Mouse (Mus musculus) brain, embryonic 14.5 days (tissue): ENCODE measurements around the gene Plcd1. TPM values are rescaled to one million over a fixed set of nuclear protein-coding genes. Genes with fewer than 3 reads are reported as not detected.

ENCODE experiments used
- DNase-seq: peaks from one replicate; pipeline ENCODE4 v3.0.0-alpha.2; 2011; ENCODE audit warnings: low read depth
- CTCF ChIP-seq: fragments of 200-500 bp; IDR thresholded peaks from 2 replicates; pipeline ENCODE4 v1.5.1; 2012; ENCODE audit warnings: inconsistent platforms, mild to moderate bottlenecking, moderate library complexity, borderline replicate concordance; ENCODE audit not compliant: insufficient read depth, insufficient read length; ENCODE audit errors: extremely low read depth
- POLR2A ChIP-seq: fragments of 200-500 bp; IDR thresholded peaks from 2 replicates; pipeline ENCODE4 v1.6.1; 2012; ENCODE audit warnings: mild to moderate bottlenecking, inconsistent platforms, borderline replicate concordance; ENCODE audit not compliant: poor library complexity, insufficient read depth, insufficient read length, severe bottlenecking; ENCODE audit errors: extremely low read depth
- polyA plus RNA-seq: library from polyadenylated mRNA; depleted of rRNA; stranded (reverse); fragments of >200 nt; gene quantifications from 2 replicates; pipeline ENCODE4 v1.2.3, GENCODE M21; 2012

Plcd1 gene
- polyA plus RNA-seq, 1 experiment, result 25.0 TPM

DNA sequence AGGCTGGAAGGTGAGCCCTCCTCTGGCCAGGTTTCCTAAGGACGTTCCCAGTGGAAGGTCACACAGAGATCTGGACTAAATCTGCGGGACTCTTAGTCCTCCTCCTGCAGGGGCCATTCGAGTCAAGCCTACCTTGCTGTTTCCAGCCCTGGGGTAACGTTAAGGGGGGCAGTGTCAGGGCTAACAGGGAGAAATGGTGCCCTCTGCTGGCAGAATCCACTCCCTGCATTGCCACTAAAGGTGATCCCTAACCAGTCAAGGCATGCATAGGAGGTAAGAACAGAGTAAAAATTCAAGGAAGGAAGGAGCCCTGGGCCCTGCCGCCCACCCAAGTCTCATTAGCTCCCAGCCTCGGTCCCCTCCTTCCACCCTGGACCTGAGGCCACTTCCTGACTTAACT, 25.7 kb downstream of the Plcd1 start:
- peak; percentile 83 for DNase-seq

DNA sequence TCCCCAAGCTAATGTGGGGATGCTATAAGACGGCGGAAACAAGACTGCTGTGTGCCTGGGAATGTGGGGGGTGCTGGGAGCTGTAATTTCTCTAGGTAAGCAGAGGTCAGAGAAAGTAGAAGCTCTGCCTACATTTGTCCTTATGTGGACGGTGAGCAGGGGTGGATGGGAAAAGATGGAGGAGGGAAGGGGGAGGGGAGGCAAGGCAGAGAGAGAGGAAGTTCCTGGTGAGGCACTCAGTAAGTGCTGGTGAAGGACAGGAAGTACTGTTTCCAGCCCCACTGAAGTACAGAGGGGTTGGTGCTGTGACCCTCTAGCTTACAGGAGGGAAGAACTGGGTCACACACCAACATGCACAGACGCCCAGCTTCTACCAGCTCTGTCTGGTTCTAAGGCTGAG, 29.0 kb downstream of the Plcd1 start:
- TF ChIP-seq CTCF (no peak), POLR2A (no peak)
- no peak for DNase-seq

More for the DNA sequence above, 25.7 kb downstream of the Plcd1 start:
- TF ChIP-seq POLR2A (no peak), CTCF (peak; percentile 93)

GRCm38 (mm10) chr9:119063036-119063644, 30.2 kb downstream of the Plcd1 start:
- TF ChIP-seq POLR2A (no peak), CTCF (no peak)
- no peak for DNase-seq

DNA sequence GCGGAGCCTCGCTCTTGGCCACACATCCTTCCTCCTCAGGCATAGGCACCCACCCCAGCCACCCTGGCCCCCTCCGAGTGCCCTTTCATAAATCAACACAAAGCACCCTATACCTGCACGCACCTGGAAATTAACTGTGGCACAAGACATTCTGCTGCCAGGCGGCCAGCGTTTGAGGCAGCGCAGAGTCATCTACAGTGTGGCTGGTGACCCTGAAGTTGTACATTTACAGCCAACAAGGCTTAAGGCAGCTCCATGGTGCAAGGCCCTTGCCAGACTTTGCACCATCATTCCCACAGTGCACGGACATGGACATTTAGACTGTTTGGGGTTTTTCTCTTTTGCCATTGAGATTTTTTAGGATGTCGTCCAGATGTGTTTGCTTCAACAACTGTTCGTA, 32.6 kb downstream of the Plcd1 start:
- no peak for TF ChIP-seq CTCF
- TF ChIP-seq POLR2A, result no peak

GRCm38 (mm10) chr9:119058245-119058644, 35.1 kb downstream of the Plcd1 start:
- no peak for DNase-seq
- TF ChIP-seq POLR2A (no peak), CTCF (no peak)

More for the DNA sequence above, 32.6 kb downstream of the Plcd1 start:
- no peak for DNase-seq

GRCm38 (mm10) chr9:119055336-119055735, 38.0 kb downstream of the Plcd1 start:
- TF ChIP-seq POLR2A (no peak), CTCF (no peak)
- DNase-seq, result no peak

DNA sequence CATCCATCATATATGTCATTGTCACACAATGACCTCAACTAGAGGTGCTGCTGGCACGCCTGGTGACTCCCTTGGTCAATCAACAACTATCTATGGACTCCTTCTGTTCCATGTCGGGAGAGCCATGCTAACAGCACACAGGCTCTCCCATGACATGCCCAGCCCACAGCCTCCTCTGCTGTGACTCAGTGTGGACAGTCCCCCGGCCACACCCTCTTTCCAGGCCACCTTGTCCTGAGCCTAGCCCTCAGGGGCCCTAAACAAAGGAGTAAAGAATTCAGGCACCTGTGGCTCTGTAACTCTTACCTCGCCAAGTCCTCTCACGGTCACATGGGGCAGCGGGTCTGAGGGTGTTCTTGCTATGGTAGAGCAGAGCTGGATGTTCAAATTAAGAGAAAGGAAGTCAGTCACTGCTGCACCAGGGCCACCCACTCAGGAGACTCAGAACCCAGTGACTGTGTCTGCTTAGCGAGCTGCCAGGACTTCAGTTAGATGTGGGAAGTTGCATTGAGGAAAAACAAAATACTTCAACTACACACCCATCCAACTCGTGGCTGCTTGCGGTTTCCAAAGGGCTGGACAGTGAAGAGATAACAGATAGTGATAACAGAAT, 39.2 kb downstream of the Plcd1 start:
- no peak for TF ChIP-seq CTCF
- TF ChIP-seq POLR2A, result no peak
- no peak for DNase-seq

DNA sequence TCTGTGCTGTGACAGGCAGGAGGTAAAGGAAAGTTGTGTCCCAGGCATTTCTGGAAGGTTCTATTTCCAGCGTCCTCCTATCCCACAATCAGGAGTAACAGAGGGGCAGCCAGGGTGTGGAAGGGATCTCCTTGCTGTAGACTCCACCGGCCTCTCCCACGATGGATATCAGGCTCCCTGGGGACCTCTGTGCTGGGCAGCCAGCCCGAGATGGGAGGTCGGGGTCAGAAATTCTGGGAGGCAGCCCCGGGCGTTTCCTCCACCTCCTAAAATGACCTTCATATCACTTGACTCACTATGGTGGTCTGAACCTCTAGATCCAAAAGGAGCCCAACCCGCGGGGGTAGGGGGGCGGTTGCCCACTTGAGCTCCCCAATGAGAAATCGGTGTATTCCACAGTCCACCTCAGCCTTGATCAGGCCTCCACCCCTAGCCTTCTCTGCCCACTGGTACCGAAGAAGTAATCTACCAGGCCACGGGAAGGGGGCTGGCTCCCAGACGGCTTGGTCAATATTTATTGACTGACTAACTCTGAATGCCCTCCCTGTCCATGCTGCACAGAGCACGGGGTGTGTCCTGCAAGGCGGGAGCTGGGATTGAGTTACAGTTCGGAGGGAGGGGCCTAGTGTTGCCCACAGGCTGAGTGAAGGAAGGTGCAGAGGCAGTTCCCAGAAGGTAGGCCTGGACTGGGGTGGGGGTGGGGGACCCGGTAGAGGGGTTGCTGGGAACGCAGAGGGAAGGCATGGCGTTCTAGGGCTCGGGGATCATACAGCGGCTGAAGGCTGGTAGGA, 41.0 kb downstream of the Plcd1 start, which contains the start of gene Vill:
Vill (plus strand) TSS at position 625 of the 791 bp plus-strand sequence.
- peak; percentile 47 for DNase-seq
- no peak for TF ChIP-seq CTCF
- no peak for TF ChIP-seq POLR2A

GRCm38 (mm10) chr9:119051158-119051557, 42.1 kb downstream of the Plcd1 start:
- DNase-seq, result no peak
- TF ChIP-seq POLR2A (no peak), CTCF (no peak)

DNA sequence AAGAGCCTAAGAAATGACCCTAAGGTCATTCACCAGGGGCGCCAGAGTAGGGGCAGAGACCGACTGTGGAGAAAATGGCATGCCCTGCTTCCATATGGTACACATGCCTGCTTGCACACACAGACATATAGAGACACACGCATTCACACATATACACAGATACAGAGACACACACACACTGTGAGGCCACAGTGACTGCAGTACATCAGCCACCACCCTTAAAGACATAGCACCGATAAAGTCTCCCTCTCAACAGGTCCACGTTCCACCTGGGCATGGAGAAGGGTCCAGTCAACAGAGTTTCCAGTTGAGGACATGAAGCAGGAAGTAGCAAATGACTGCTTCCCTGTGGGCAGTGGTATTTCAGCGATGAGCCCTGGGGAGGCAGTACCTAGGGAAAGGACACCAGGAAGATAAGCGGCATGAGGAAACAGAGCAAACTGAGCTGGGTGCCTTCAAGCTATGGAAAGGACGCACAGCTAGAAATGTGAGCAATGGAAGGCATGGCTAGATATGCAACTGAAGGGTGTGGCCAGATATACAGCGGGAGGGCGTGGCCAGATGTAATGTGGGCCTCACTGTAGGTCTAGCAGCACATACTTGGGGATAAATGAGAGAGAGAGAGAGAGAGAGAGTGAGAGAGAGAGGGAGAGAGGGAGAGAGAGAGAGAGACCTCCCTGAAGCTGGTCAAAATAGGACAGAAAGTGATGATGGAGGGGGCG, 45.0 kb downstream of the Plcd1 start:
- DNase-seq, result no peak
- TF ChIP-seq CTCF (no peak), POLR2A (no peak)
